Mouse (Mus musculus) layer of hippocampus, adult 9-11 months (tissue): ENCODE results near the gene Fermt3.
A peak's percentile ranks its signal among the peaks of the same experiment; 100 is the strongest.
"Not testable (repeated sequence)": the region's sequence is repeated elsewhere in the genome, so short reads cannot be mapped to it uniquely, and the experiment has no call there.

Source experiments
- DNase-seq: peaks from one replicate; pipeline ENCODE4 v3.0.0; 2022

Gene Fermt3

GRCm38 (mm10) chr19:7034006-7034405 lies 14.7 kb upstream of the Fermt3 start:
- no peak for DNase-seq

GRCm38 (mm10) chr19:7029531-7029930 lies 10.3 kb upstream of the Fermt3 start:
- peak; percentile 55 for DNase-seq

GRCm38 (mm10) chr19:7020224-7020641 lies 964 bp upstream of the Fermt3 start:
- no peak for DNase-seq

DNA sequence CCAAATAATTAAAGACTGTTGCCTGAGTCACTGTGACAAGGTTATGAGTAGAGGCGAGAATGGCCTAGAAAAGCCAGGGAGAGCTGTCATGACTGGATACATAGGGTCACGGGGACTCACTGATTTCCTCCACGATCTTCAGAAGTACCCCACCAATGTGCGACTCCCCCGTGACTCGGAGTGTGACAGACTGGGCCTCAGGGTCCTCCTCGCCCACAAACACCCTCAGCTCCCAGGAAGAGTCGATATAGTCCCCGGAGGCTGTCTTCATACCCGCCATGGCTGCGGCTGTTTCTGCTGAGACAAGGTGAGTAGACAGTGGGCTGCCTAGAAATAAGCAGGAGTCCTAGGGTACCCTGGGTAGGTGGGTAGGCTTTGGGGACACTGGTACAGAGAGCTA lies 723 bp downstream of the Fermt3 start:
- DNase-seq: no peak

DNA sequence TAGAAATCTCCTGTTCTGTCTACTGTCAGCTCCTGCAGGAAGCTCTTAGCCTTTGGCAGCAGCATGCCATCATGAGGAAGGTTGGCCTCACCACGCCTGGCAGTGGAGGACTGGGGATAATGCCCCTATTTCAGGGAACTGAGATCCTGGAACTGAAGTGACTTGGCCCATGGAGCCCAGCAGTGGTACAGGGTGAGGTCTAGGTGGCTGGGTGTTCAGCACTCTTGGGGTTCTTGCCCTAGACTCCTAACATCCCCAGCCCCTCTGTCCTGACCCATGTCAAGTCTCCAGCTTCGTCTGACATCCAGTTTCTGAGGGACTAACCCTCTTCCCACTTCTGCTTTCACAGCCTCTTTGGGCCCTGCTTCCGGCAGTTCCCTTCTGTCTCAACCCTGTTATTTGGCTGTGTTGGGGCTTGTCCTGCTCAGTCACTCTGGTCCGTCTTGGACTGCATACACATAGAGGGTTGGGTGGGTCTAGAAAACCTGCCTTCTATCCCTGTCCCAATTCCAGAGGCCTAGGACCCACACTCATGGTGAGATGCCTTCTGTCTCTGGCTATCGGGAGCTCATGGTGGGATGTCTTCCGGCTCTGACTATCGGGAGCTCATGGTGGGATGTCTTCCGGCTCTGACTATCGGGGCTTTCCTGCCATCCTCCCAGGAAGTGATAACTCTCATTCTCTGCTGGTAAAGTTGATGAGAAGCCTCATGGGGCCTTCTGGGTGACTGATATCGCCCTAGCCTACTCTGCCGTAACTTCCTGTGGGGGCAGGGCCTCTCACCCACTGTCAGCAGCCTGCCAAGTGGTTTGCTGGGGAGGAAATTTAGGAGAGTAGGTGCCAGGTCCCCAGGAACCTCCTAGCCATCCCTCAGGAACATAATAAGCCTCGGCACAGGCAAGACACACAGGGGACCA lies 1.5 kb downstream of the Fermt3 start:
- no peak for DNase-seq

DNA sequence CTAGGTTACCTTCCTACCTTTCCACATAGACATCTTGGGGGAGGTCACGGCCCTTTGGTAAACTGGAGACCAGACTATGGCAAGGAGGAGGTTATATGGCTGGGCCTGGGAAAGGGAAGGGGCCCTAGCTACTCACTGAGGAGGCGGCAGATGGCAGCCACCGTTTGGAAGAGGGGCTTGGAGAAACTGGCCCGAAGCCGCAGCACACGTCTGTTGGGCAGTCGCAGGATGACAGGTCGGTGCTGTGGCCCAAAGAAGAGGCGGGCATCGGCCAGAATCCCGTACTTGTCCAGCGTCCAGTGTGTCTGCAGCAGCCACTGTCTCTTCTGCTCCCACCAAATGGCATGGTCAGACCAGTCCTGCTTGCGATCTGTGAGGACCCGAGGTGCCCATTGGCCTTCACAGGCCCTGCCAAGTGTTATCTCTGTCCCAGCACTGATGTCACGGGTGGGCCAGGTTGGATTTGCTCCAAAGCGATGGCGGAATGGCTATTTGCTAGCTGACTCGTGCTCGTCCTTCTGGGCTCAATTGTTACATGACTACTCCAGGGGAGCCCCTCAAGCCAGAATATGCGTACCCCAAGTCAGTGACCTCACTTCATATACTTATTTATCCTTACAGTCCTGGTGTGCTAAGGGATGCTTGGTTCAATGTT lies 4.7 kb downstream of the Fermt3 start:
- no peak for DNase-seq

- DNase-seq: no peak
These were observed 5.3 kb downstream of the Fermt3 start for GRCm38 (mm10) chr19:7013984-7014383.

- DNase-seq: no peak
These were observed 6.8 kb downstream of the Fermt3 start for GRCm38 (mm10) chr19:7012426-7012825.

- no peak for DNase-seq
These were observed 12.2 kb downstream of the Fermt3 start for GRCm38 (mm10) chr19:7006892-7007593.

- no peak for DNase-seq
These were observed 19.8 kb downstream of the Fermt3 start for GRCm38 (mm10) chr19:6999360-7000063.

GRCm38 (mm10) chr19:6997721-6998290 lies 21.5 kb downstream of the Fermt3 start:
- DNase-seq: peak; percentile 2

- DNase-seq: peak; percentile 89
These were observed 23.3 kb downstream of the Fermt3 start, which contains the start of the genes Nudt22 and Trpt1 for GRCm38 (mm10) chr19:6996006-6996405. TSS of gene Nudt22 (minus strand) at chr19:6996117. TSS of gene Trpt1 (plus strand) at chr19:6996131.

- peak; percentile 13 for DNase-seq
These were observed 23.8 kb downstream of the Fermt3 start for GRCm38 (mm10) chr19:6995255-6995991.

DNA sequence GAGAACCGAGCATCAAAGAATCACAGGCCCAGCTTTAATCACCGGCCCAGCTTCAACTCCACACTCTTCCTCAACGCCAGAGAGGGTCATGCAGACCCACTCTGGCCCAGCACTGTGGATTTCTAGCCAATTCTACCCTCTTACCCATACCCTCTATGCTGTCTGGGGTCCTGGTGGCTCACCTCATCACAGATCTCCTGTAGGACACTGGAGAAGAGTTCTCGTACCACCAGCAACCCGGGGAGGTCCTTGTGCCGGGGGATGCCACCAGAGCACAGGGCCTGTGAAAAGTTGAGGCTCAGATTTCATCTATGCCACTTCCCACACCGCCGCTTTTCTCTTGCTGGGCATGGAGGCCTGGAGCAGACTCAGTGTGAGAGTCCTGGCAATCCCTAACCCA lies 24.8 kb downstream of the Fermt3 start:
- peak; percentile 2 for DNase-seq

DNA sequence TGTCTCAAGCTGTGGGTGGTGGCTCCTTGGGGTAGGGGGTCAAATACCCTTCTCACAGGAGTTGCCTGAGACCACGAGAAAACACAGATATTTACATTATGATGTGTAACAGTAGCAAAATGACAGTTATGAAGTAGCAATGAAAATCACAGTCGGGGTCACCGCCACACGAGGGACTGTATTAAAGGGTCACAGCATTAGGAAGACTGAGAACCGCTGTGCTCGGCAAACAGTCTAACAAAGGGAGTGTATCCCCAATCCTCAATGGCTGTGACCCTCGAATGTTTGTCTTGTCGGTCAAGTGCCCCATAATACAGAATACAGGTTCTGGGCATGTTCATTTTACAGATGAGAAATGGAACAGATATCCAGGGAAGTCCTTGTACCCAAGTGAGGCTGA lies 25.3 kb downstream of the Fermt3 start:
- DNase-seq: peak; percentile 3

DNA sequence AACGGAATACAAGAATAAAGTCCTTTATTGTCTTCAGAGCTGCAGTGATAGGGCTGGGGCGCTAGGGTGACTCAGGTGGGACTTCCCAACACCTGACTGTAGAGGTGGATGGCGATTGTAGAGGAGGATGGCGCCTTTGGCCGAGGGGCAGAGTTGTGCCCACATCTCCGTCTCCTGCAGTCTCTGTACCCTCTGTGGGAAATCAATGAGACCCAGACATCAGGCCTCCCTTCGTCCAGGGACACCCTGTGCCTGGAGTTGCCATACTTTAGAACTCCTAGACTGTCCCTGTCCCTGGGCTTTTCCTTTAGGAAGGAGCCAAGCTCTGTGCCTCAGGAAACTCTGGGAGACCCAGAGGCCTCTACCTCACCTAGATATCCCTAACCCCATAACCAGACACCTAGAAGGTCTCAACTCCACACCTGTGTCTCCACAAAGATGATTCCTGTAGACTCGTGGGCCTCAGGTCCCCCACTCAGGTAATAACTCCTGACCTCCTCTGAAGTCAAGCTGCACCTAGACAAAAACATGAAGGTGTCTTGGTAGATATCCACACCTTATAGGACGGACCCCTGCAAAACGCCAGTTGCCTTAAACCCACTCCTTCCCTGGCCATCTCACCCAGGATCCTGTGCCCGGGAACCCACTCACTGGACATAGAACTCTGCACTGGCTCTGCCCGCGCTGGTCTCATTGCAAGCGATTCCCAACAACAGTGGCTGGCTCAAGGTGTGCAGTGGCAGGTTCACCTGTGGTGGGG lies 26.1 kb downstream of the Fermt3 start:
- DNase-seq: no peak

DNA sequence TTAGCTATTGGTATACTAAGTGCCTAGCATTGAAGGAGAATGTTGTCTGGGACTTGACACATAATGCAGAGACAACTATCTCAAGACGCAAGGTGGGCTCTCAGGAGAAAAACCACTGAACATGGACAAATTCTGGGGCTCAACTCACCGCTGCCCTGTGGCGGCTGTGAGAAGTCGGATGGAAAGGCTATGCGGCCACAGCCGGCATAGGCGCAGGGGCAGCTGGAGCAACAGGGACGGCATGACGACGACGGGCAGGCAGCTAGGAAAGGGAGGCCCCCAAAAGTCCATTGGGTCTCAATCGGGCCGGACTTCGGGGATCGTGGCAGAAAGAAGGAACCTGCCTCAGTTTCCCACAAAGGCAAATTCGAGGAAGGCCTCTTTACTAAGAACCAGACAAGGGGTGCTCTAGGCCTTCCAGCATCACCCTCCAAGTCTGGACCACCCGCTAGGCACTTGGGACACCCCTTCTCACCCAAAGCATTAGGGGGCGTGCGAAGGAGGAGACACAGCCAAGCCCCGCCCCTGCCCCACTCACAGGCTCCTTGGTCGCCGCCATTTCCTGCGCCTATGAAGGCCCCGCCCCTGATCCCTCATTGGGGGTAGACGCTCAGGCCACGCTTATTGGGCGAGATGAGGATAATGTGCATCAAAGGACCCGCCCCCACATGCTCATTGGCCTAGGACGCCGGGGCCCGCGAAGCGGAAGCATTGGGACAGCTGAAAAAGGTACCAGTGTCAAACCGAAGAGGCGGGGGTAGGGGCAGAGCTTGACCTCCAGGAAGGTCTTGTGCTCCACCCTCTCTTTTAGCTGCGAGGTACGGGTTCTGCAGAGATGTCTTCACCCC lies 27.0 kb downstream of the Fermt3 start, which contains the start of gene Dnajc4:
Gene Dnajc4 (minus strand): TSS at position 562 of the 848 bp plus-strand sequence.
- peak; percentile 98 for DNase-seq

DNA sequence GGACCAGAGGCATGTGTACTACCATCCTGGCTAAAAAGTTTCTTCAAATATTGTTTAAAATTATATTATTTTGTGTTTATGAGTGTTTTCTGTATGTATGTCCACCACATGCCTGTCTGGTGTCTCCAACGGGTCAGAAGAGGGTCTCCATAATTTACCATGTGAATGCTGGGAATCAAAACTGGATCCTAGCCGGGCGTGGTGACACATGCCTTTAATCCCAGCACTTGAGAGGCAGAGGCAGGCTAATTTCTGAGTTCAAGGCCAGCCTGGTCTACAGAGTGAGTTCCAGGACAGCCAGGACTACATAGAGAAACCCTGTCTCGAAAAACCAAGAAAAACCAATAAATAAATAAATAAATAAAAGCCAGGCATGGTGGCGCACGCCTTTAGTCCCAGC lies 28.1 kb downstream of the Fermt3 start:
- DNase-seq: not testable (repeated sequence)

DNA sequence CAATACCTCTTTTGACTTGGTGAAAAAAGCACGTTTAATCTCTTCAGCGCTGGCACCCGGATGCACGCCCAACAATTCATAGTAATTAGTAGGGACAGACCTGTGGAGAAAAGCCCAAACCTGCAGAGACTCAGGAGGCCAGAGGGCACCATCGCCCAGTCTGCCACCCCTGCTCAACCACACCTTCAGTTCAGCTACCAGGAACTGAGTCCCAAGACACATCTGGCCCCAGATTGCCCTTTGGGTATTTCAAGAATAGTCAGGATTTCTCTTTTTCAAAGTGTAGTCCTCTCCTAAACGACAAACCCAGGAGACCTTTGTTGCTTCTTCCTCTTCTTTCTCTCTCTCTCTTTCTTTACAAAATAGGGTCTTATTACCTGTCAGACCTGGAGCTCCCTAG lies 28.6 kb downstream of the Fermt3 start:
- DNase-seq: no peak

DNA sequence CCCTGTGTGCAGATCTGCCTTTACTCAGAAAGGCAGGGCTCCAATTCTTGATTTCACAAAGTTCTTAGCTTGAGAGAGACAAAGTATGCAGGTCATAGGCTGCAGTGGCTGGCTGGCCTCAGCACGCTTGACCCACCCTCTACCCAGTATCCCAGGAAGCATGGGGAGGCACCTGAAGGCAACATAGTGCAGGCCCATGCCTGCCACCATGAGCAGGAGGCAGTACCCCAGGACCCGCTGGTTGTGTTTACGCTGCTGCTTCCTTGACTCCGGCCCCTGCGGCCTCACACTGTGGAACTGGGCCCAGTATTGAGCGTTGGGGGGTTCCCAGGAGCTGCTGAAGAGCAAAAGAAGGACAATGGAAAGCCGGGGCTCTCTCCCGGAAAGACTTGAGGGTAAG lies 30.0 kb downstream of the Fermt3 start:
- DNase-seq: no peak
